Comparison of ENCODE assay signal across 9 mouse cellular contexts in genomic region chr5:116592801-116593430, GRCm38 (mm10). TPM values are rescaled to one million over a fixed set of nuclear protein-coding genes. Genes with fewer than 3 reads are reported as not detected.
DNase-seq lines count a peak whose midpoint lies in the region; ATAC-seq and TF ChIP-seq lines count a peak whose summit lies in the region.
"Had no signal": no experiment of that assay in that cellular context is flagged by ENCODE, and none has a peak within 500 bp of the region (broad histone marks: within the 10 kb centered on the region; RNA-seq: fewer than 3 reads in every experiment).

No protein-coding gene starts in this region.

- H3K27me3 ChIP-seq in kidney, adult 2 months (replicated peaks; ENCODE audit: control insufficient read depth, insufficient read depth, low read length): peaks cover 3% of the 10 kb centered on the region; the same call in 1 of the 2 replicates
- H3K27me3 ChIP-seq in heart, embryonic 16.5 days (ENCODE audit: control insufficient read depth, insufficient read depth, low read length): peaks cover 50% of the 10 kb centered on the region
- peaks cover 39% of the 10 kb centered on the region for H3K27me3 ChIP-seq in limb, embryonic 14.5 days (ENCODE audit: control insufficient read depth, insufficient read depth, low read length)
- H3K27me3 ChIP-seq: Patski had no signal

- ATAC-seq in heart, embryonic 16.5 days (replicated peaks; ENCODE audit: extremely low read depth, insufficient read depth, low FRiP score): no peak
- no peak for ATAC-seq in limb, embryonic 14.5 days (ENCODE audit: low FRiP score, low read depth)
- ATAC-seq: Patski had no signal

- peaks cover 7% of the 10 kb centered on the region for H3K9me3 ChIP-seq in heart, embryonic 16.5 days (replicated peaks; ENCODE audit: control insufficient read depth, low read length)
- peaks cover 5% of the 10 kb centered on the region; the same call in 1 of the 2 replicates for H3K9me3 ChIP-seq in limb, embryonic 14.5 days (ENCODE audit: control insufficient read depth, low read length)

- H3K4me1 ChIP-seq in kidney, adult 2 months (ENCODE audit: control insufficient read depth, insufficient read depth, low read length): no peaks in the 10 kb centered on the region
- no peaks in the 10 kb centered on the region for H3K4me1 ChIP-seq in heart, embryonic 16.5 days (ENCODE audit: control insufficient read depth, insufficient read depth, low read length)
- H3K4me1 ChIP-seq in limb, embryonic 14.5 days (ENCODE audit: control insufficient read depth, insufficient read depth, low read length): no peaks in the 10 kb centered on the region

- WGBS in kidney, adult 2 months: 3% methylated on average over 12 of the region's 12 CpGs
- 1% methylated on average over 12 of the region's 12 CpGs for WGBS in heart, embryonic 16.5 days
- under 1% methylated on average over 12 of the region's 12 CpGs for WGBS in limb, embryonic 14.5 days

- peak overlapping the region; percentile 17; the same call in 1 of the 2 replicates for H3K4me2 ChIP-seq in heart, embryonic 16.5 days (ENCODE audit: low read depth, low read length)
- no peak overlapping the region for H3K4me2 ChIP-seq in limb, embryonic 14.5 days (replicated peaks; ENCODE audit: low read depth, low read length, severe bottlenecking)

- TF ChIP-seq POLR2A in kidney, adult 2 months (IDR thresholded peaks at IDR 0.05; ENCODE audit: low read depth, low read length): no peak
- no peak for TF ChIP-seq POLR2A in limb, embryonic 14.5 days (IDR thresholded peaks at IDR 0.05; ENCODE audit: borderline replicate concordance, extremely low read depth, insufficient read depth, insufficient read length)

- no peak overlapping the region for H3K9ac ChIP-seq in heart, embryonic 16.5 days (ENCODE audit: low read length)
- H3K9ac ChIP-seq in limb, embryonic 14.5 days (ENCODE audit: low read depth, low read length, severe bottlenecking): no peak overlapping the region

- peak; percentile 59 for TF ChIP-seq CTCF in kidney, adult 2 months (conservative IDR thresholded peaks at IDR 0.05; ENCODE audit: insufficient read depth, insufficient read length, low read depth, low read length)

- H3K27ac ChIP-seq in kidney, adult 2 months (ENCODE audit: insufficient read depth, low read depth, low read length): no peak overlapping the region
- no peak overlapping the region for H3K27ac ChIP-seq in heart, embryonic 16.5 days (ENCODE audit: low read length)
- no peak overlapping the region for H3K27ac ChIP-seq in limb, embryonic 14.5 days (replicated peaks; ENCODE audit: low read depth, low read length)

- DNase-seq in kidney, adult 2 months: no peak
- no peak for DNase-seq in kidney, adult 9 months
- peak; percentile 14 for DNase-seq in Muller cell, postnatal 12 days (ENCODE audit: inconsistent ontology term)
- DNase-seq in cerebellum, postnatal 36 days: peak; percentile 74 to 80
- DNase-seq in limb, embryonic 14.5 days (ENCODE audit: low spot score): peak; percentile 25
- DNase-seq in right cerebral cortex, postnatal 14 days: peak; percentile 30
- no peak for DNase-seq in gastrocnemius, postnatal 25 days

- H3K4me3 ChIP-seq in kidney, adult 2 months (ENCODE audit: insufficient read depth, low read depth, low read length): no peak overlapping the region
- peak overlapping the region; percentile 1; the same call in 1 of the 2 replicates for H3K4me3 ChIP-seq in heart, embryonic 16.5 days (ENCODE audit: low read length)
- no peak overlapping the region for H3K4me3 ChIP-seq in limb, embryonic 14.5 days (replicated peaks; ENCODE audit: low read length)

- no peaks in the 10 kb centered on the region for H3K36me3 ChIP-seq in kidney, adult 2 months (ENCODE audit: control insufficient read depth, insufficient read depth, low read length)
- no peaks in the 10 kb centered on the region for H3K36me3 ChIP-seq in heart, embryonic 16.5 days (ENCODE audit: control insufficient read depth, insufficient read depth)
- H3K36me3 ChIP-seq in limb, embryonic 14.5 days (ENCODE audit: control insufficient read depth, insufficient read depth, low read length): no peaks in the 10 kb centered on the region

RNA-seq across cellular contexts. Expression of gene Srrm4, which starts 1.3 kb away (rescaled TPM):
- polyA plus RNA-seq in kidney, adult 2 months (2012; rRNA removed): 0.25 and 0.39 TPM in 2 replicates
- polyA plus RNA-seq in heart, embryonic 16.5 days (2015; fragmentation: Nextera tagmentation; extraction: Ambion mirVana): 0.84 and 1.3 TPM in 2 replicates
- 0.32 and 0.44 TPM in 2 replicates for polyA plus RNA-seq in limb, embryonic 14.5 days (2012; rRNA removed)
- 0.10 and 0.80 TPM in 2 replicates for polyA plus RNA-seq in limb, embryonic 14.5 days (2014; fragmentation: Nextera tagmentation; extraction: Ambion mirVana)
- total RNA-seq in gastrocnemius, postnatal 25 days (2021): under 1 TPM; 0.20 to 0.24 TPM

Comparison
In these comparisons a context has a peak if more than half of its experiments do, and no peak if none do; other contexts are left out.
1. DNase-seq: peak in Muller cell, postnatal 12 days (single experiment), cerebellum, postnatal 36 days (2 of 2), limb, embryonic 14.5 days (single experiment) and right cerebral cortex, postnatal 14 days (single experiment); none in kidney, adult 2 months (single experiment), kidney, adult 9 months (single experiment) and gastrocnemius, postnatal 25 days (single experiment).